Mouse (Mus musculus) intestine, embryonic 16.5 days (tissue): ENCODE data around the gene Lrig3. TPM values are rescaled to one million over a fixed set of nuclear protein-coding genes. Genes with fewer than 3 reads are reported as not detected.
A peak's percentile ranks its signal among the peaks of the same experiment; 100 is the strongest.

Experiments
- ATAC-seq: fragments of 200-750 bp; cut with Nextera tagmentation; 2 replicates; pipeline ENCODE4 v1.8.0; 2017; ENCODE audit warnings: moderate TSS enrichment, moderate library complexity
- H3K27ac ChIP-seq: fragments of 300-500 bp; sonication (generic); 2 replicates; pipeline ENCODE4 v1.5.1; 2014; ENCODE audit warnings: mild to moderate bottlenecking, low read length
- H3K27me3 ChIP-seq: fragments of 300-500 bp; sonication (generic); replicated peaks from 2 replicates; pipeline ENCODE4 v1.6.1; 2014; ENCODE audit warnings: low read length, control low read depth, mixed read lengths; ENCODE audit not compliant: control insufficient read depth, insufficient read depth
- H3K36me3 ChIP-seq: fragments of 300-500 bp; sonication (generic); 2 replicates; pipeline ENCODE4 v1.6.1; 2014; ENCODE audit warnings: low read length, control low read depth; ENCODE audit not compliant: control insufficient read depth, insufficient read depth
- H3K4me1 ChIP-seq: fragments of 300-500 bp; sonication (generic); 2 replicates; pipeline ENCODE4 v1.6.1; 2014; ENCODE audit warnings: low read length, control low read depth, mixed read lengths; ENCODE audit not compliant: control insufficient read depth, insufficient read depth
- H3K4me2 ChIP-seq: fragments of 300-500 bp; sonication (generic); 2 replicates; pipeline ENCODE4 v1.6.1; 2014; ENCODE audit warnings: low read depth, low read length, control low read depth
- H3K4me3 ChIP-seq: fragments of 300-500 bp; sonication (generic); 2 replicates; pipeline ENCODE4 v1.5.1; 2014; ENCODE audit warnings: mild to moderate bottlenecking, low read length
- H3K9ac ChIP-seq: fragments of 300-500 bp; sonication (generic); 2 replicates; pipeline ENCODE4 v1.6.1; 2014; ENCODE audit warnings: low read depth, low read length
- H3K9me3 ChIP-seq: fragments of 300-500 bp; sonication (generic); 2 replicates; pipeline ENCODE4 v1.6.1; 2016; ENCODE audit warnings: low read length, control low read depth; ENCODE audit not compliant: control insufficient read depth
- WGBS: fragments of 180-500 bp; shearing (Covaris S2); extraction: QIAGEN DNeasy Blood & Tissue Kit; methylation state at CpG from one replicate; pipeline ENCODE4 v1.1.7; 2014; 5-methylcytosine and 5-hydroxymethylcytosine counted together
- polyA plus RNA-seq: library from polyadenylated mRNA; unstranded; fragments of >200 nt; fragmentation: Nextera tagmentation; extraction: Ambion mirVana; gene quantifications from 2 replicates; pipeline ENCODE4 v1.2.1, GENCODE M21; 2015

The Lrig3 gene
- polyA plus RNA-seq, 1 experiment from 2014 or later, result 9.2 TPM

GRCm38 (mm10) chr10:126014673-126015072, 48.7 kb downstream of the Lrig3 start:
- H3K36me3 ChIP-seq, result peaks cover 36% of the 10 kb centered on the region
- no peak for ATAC-seq
- H3K4me2 ChIP-seq, result no peak overlapping the region
- no peak overlapping the region for H3K9ac ChIP-seq
- H3K9me3 ChIP-seq, result no peaks in the 10 kb centered on the region
- H3K27ac ChIP-seq, result no peak overlapping the region
- WGBS, result 93% methylated on average over 8 of the region's 8 CpGs
- H3K27me3 ChIP-seq, result no peaks in the 10 kb centered on the region
- no peak overlapping the region for H3K4me3 ChIP-seq
- no peaks in the 10 kb centered on the region; the same call in 1 of the 2 replicates for H3K4me1 ChIP-seq

- no peaks in the 10 kb centered on the region; the same call in 1 of the 2 replicates for H3K4me1 ChIP-seq
- no peaks in the 10 kb centered on the region for H3K9me3 ChIP-seq
- peaks cover 31% of the 10 kb centered on the region for H3K36me3 ChIP-seq
- H3K9ac ChIP-seq, result no peak overlapping the region
- H3K27me3 ChIP-seq, result no peaks in the 10 kb centered on the region
- WGBS, result 94% methylated on average over 6 of the region's 6 CpGs
- H3K27ac ChIP-seq, result no peak overlapping the region
- H3K4me2 ChIP-seq, result no peak overlapping the region
- H3K4me3 ChIP-seq, result no peak overlapping the region
- no peak for ATAC-seq
These were observed 49.7 kb downstream of the Lrig3 start for GRCm38 (mm10) chr10:126015644-126016043.

GRCm38 (mm10) chr10:126019350-126019991, 53.5 kb downstream of the Lrig3 start:
- Histone ChIP-seq H3K9ac (no peak overlapping the region), H3K9me3 (no peaks in the 10 kb centered on the region), H3K27me3 (no peaks in the 10 kb centered on the region), H3K4me1 (no peaks in the 10 kb centered on the region; the same call in 1 of the 2 replicates), H3K27ac (peak overlapping the region; percentile 9; the same call in 1 of the 2 replicates), H3K4me3 (no peak overlapping the region), H3K36me3 (peaks cover 13% of the 10 kb centered on the region), H3K4me2 (no peak overlapping the region; the same call in 1 of the 2 replicates)
- 65% methylated on average over 15 of the region's 15 CpGs for WGBS
- peak; percentile 97 for ATAC-seq

GRCm38 (mm10) chr10:126028574-126029440, 62.8 kb downstream of the Lrig3 start:
- WGBS, result 31% methylated on average over 8 of the region's 8 CpGs
- no peak overlapping the region for H3K4me2 ChIP-seq
- ATAC-seq, result no peak

GRCm38 (mm10) chr10:126029441-126030114, 63.6 kb downstream of the Lrig3 start:
- WGBS, result 66% methylated on average over 7 of the region's 7 CpGs
- Histone ChIP-seq H3K9me3 (no peaks in the 10 kb centered on the region), H3K4me2 (no peak overlapping the region), H3K27me3 (no peaks in the 10 kb centered on the region), H3K9ac (no peak overlapping the region), H3K27ac (no peak overlapping the region), H3K4me1 (no peaks in the 10 kb centered on the region), H3K36me3 (no peaks in the 10 kb centered on the region), H3K4me3 (no peak overlapping the region)
- ATAC-seq, result no peak

More at GRCm38 (mm10) chr10:126028574-126029440, 62.8 kb downstream of the Lrig3 start:
- no peaks in the 10 kb centered on the region for H3K9me3 ChIP-seq
- H3K27me3 ChIP-seq, result no peaks in the 10 kb centered on the region
- H3K4me3 ChIP-seq, result no peak overlapping the region
- H3K36me3 ChIP-seq, result no peaks in the 10 kb centered on the region
- H3K9ac ChIP-seq, result no peak overlapping the region
- no peak overlapping the region for H3K27ac ChIP-seq
- H3K4me1 ChIP-seq, result no peaks in the 10 kb centered on the region

- H3K9ac ChIP-seq, result no peak overlapping the region
- WGBS, result 36% methylated on average over 3 of the region's 3 CpGs
- peak overlapping the region; percentile 6; the same call in 1 of the 2 replicates for H3K4me2 ChIP-seq
- no peaks in the 10 kb centered on the region for H3K36me3 ChIP-seq
- H3K4me3 ChIP-seq, result no peak overlapping the region
- ATAC-seq, result peak; percentile 74
- H3K9me3 ChIP-seq, result no peaks in the 10 kb centered on the region
- H3K27ac ChIP-seq, result no peak overlapping the region
- H3K27me3 ChIP-seq, result no peaks in the 10 kb centered on the region
- peaks cover 5% of the 10 kb centered on the region; the same call in 1 of the 2 replicates for H3K4me1 ChIP-seq
These were observed 90.9 kb downstream of the Lrig3 start for GRCm38 (mm10) chr10:126056881-126057280.

GRCm38 (mm10) chr10:126062812-126063211, 96.8 kb downstream of the Lrig3 start:
- H3K36me3 ChIP-seq, result no peaks in the 10 kb centered on the region
- no peak for ATAC-seq
- 87% methylated on average over 4 of the region's 4 CpGs for whole genome bisulfite sequencing

More at GRCm38 (mm10) chr10:126062812-126063211, 96.8 kb downstream of the Lrig3 start:
- no peak overlapping the region for H3K4me2 ChIP-seq
- H3K4me1 ChIP-seq, result no peaks in the 10 kb centered on the region
- H3K9me3 ChIP-seq, result no peaks in the 10 kb centered on the region
- H3K9ac ChIP-seq, result no peak overlapping the region
- H3K27ac ChIP-seq, result no peak overlapping the region
- no peaks in the 10 kb centered on the region for H3K27me3 ChIP-seq
- no peak overlapping the region for H3K4me3 ChIP-seq
